Mouse (Mus musculus) NIH3T3 (cell line): Measurements from ENCODE around the gene Lcn2.
A peak's percentile ranks its signal among the peaks of the same experiment; 100 is the strongest.

Source experiments
- DNase-seq: peaks from one replicate; pipeline ENCODE4 v3.0.0-alpha.2; 2012; ENCODE audit warnings: low read depth

Gene Lcn2

GRCm38 (mm10) chr2:32387706-32388490 lies at the start of gene Lcn2:
Gene Lcn2, minus strand, starts transcription at chr2:32388252.
- no peak for DNase-seq

- DNase-seq = no peak
Observed at GRCm38 (mm10) chr2:32437612-32438166, 49.6 kb upstream of the Lcn2 start.

GRCm38 (mm10) chr2:32436686-32437372 lies 48.8 kb upstream of the Lcn2 start:
- peak; percentile 72 for DNase-seq

- no peak for DNase-seq
Observed at GRCm38 (mm10) chr2:32430701-32431676, 42.9 kb upstream of the Lcn2 start.

DNA sequence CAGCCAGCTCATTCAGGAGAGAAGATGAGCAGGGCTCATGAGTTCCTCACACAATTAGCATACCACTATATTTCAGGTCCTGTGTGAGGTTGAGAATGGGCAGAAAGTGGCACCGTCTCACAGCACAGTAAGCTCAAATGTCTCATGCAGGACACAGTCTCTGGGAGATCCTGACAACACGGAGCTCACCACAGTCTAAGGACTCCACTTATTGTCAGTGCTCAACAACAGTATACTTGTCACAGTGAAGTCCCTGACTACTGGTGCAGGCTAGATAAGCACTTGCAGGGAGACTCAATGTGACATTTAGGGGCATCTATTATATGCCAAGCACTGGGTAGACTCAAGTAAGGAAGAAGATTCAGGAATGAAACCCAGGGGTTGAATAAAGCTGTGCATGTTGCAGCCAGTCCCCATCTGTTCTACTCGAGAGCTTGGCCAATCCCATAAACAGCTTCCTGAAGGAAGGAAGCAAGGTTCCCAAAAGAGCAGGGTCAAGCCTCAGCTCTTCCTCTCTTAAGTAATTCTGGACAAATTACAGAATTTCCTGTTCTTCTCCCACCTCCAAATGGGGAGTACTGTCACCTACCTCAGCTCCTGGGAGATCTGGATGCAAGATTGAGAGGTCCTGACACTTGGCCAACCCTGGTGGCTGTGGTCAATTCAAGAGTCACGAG lies 41.3 kb upstream of the Lcn2 start:
- no peak for DNase-seq

GRCm38 (mm10) chr2:32428262-32428722 lies 40.2 kb upstream of the Lcn2 start:
- DNase-seq = peak; percentile 44

DNA sequence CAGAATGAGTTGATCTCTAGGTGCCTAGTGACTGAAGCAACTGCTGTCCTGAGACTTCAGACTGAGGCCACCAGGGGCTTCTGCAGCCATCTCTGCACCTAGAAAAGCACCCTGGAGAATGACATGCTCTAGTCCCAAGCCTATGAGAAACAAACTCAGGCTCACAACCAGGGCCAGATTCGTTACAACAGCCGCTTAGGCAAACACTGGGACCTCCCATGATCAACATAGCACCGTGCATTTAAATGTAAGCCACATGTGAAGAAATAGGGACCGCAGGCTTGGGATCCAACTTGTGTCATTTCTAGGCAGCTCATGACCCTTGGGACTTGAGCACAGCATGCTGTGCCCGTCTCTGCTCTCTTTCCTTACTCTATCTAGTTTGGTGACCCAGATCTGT lies 39.7 kb upstream of the Lcn2 start:
- no peak for DNase-seq

GRCm38 (mm10) chr2:32426141-32426540 lies 38.1 kb upstream of the Lcn2 start:
- DNase-seq = no peak

GRCm38 (mm10) chr2:32425568-32425967 lies 37.5 kb upstream of the Lcn2 start:
- DNase-seq = no peak

DNA sequence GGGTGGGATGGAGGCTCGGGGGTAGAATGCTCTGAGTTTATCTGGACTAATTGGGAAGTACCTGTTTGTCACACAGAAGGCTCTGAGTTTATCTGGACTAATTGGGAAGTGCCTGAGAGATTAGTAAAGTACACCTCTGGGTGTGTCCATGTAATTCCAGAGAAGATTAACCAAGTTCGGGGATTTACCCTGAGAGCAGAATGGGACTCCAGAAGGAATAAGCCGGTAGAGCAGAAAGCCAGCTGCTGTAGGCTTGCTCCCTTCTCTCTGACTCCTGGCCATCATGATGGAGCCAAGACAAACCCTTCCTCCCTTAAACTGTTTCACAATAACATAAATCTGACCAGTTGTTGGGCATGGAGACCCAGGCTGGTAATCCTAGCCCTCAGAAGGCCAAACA lies 36.7 kb upstream of the Lcn2 start:
- DNase-seq = peak; percentile 41

GRCm38 (mm10) chr2:32423481-32424331 lies 35.7 kb upstream of the Lcn2 start:
- peak; percentile 94 for DNase-seq

- no peak for DNase-seq
Observed at GRCm38 (mm10) chr2:32421851-32422251, 33.8 kb upstream of the Lcn2 start.

GRCm38 (mm10) chr2:32420647-32421046 lies 32.6 kb upstream of the Lcn2 start:
- no peak for DNase-seq

DNA sequence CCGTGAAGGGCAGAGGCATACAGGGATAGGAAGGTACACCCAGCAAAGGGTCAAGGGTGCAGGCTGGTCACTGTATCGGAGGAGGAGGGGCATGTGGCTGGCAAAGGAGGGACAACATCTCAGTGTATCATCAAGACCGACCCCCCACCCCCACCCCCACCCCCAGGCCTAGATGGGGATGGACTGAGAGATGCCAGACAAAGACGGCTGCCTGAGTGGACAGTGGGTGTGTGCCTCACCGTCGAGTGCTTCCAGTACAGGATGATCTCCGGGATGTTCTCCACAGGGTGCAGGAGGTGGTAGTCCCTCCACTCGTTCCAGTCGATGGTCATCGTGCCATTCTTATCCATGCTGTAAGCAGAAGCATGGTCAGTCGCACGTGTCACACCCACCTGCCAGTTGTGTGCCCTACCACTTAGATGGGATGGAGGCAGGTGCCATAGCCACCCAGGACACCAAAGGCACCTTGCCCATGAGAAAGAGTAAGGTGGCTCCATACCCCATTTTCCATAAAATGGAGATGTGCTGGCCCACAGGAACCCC lies 32.1 kb upstream of the Lcn2 start:
- no peak for DNase-seq

DNA sequence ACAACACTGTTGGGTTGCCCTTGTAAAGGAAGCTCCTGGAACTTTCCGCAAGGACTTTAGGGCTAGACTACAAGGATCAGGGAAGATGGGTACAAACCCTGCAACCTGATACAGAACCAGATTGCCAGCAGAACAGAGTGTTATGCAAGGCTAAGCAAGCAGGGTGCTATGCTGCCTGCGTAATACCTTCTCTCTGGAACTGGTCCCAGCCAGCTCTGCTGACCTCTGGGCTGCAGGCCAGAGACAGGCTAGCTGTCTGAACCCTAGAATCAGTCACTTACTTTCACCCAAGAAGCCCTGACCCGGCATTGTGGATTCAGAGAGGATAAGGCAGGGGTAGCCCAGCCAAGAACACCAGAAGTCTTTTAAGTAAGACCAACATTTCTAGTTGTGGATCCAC lies 31.3 kb upstream of the Lcn2 start:
- DNase-seq = peak; percentile 88

GRCm38 (mm10) chr2:32418430-32419151 lies 30.5 kb upstream of the Lcn2 start:
- DNase-seq = no peak

DNA sequence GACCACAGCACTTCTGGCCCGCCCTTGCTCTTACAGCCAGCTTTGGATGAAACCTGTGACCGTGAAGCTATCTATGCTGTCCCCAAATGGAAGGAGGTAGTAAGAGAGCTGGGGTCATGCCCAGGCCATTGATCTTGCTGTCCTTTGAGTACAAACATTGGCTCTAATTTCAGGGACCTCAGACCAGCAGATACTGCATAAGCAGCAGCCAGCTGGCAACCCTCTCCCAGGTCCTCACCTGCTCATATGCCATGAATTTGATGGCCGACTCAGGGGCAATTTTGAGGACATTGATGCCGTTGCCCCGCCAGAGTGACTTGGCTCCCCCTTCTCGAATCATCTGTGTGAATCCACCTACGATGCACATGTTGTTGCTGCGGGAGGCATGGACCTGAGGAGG lies 29.4 kb upstream of the Lcn2 start:
- DNase-seq = no peak

- no peak for DNase-seq
Observed at GRCm38 (mm10) chr2:32416556-32416955, 28.5 kb upstream of the Lcn2 start.

DNA sequence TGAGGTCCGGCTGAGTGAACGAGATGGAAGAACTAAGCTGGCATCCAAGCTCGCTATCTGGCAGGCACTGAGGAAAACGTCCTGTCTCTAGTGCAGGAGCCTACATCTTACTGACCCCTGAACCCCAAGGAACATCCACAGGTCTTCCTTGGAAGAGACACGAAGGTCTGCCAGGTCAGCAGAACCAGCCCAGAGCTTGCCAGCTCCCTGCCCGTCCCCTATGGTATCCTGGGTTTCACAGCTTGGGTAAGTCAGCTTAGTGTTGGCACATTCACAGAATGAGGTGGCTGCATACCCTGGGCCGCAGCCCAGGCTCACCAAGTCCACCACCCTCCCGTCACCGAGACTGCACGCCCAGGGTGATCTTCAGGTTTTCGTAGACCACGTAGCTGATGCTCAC lies 27.7 kb upstream of the Lcn2 start:
- no peak for DNase-seq
